Mouse (Mus musculus) MEL (cell line): Measurements from ENCODE around the gene Pcbp4.

ENCODE experiments used
- BHLHE40 ChIP-seq: IDR thresholded peaks from 2 replicates; pipeline ENCODE4 v1.6.1; 2012; ENCODE audit warnings: low read depth, mild to moderate bottlenecking, inconsistent platforms, low read length, improper control_type of control experiment, borderline replicate concordance
- CTCF ChIP-seq, 3 experiments: IDR thresholded peaks in 2 of 3; conservative IDR thresholded peaks in 1 of 3; 2 replicates each; pipeline ENCODE4 v1.5.1; 2011 to 2012; ENCODE audit warnings: low read length in 3 of 3, low read depth in 2 of 3, mild to moderate bottlenecking in 2 of 3, improper control_type of control experiment in 1 of 3, inconsistent platforms in 1 of 3, mixed read lengths in 1 of 3, moderate library complexity in 1 of 3; ENCODE audit not compliant: control insufficient read depth in 1 of 3, insufficient read depth in 1 of 3, poor library complexity in 1 of 3, severe bottlenecking in 1 of 3
- E2F4 ChIP-seq: IDR thresholded peaks from 2 replicates; pipeline ENCODE4 v1.6.1; 2011; ENCODE audit warnings: low read depth, low read length, improper control_type of control experiment, borderline replicate concordance
- EP300 ChIP-seq, 2 experiments: IDR thresholded peaks; 2 replicates each; pipeline ENCODE4 v1.6.1; 2011; ENCODE audit warnings: improper control_type of control experiment in 2 of 2, low read length in 2 of 2, low read depth in 1 of 2, mild to moderate bottlenecking in 1 of 2
- GATA1 ChIP-seq: IDR thresholded peaks from 2 replicates; pipeline ENCODE4 v1.6.1; 2011; ENCODE audit warnings: low read depth, low read length, improper control_type of control experiment
- MYC ChIP-seq: IDR thresholded peaks from 2 replicates; pipeline ENCODE4 v1.6.1; 2011; ENCODE audit warnings: low read depth, mild to moderate bottlenecking, low read length, improper control_type of control experiment, moderate library complexity
- POLR2A ChIP-seq, 2 experiments: IDR thresholded peaks; 2 replicates each; pipeline ENCODE4 v1.6.1; 2011 to 2012; ENCODE audit warnings: low read length in 2 of 2, mild to moderate bottlenecking in 2 of 2, control low read depth in 1 of 2, improper control_type of control experiment in 1 of 2, low read depth in 1 of 2, moderate library complexity in 1 of 2; ENCODE audit not compliant: control insufficient read depth in 1 of 2, insufficient read depth in 1 of 2, poor library complexity in 1 of 2
- POLR2AphosphoS2 ChIP-seq: IDR thresholded peaks from 2 replicates; pipeline ENCODE4 v1.6.1; 2011; ENCODE audit warnings: low read length, improper control_type of control experiment
- POLR2AphosphoS5 ChIP-seq: IDR thresholded peaks from 2 replicates; pipeline ENCODE4 v1.6.1; 2012; ENCODE audit warnings: low read depth, borderline replicate concordance, mild to moderate bottlenecking, inconsistent platforms, low read length, moderate library complexity, mixed read lengths
- SIN3A ChIP-seq: IDR thresholded peaks from 2 replicates; pipeline ENCODE4 v1.6.1; 2012; ENCODE audit warnings: low read length, improper control_type of control experiment, inconsistent platforms
- TBP ChIP-seq: IDR thresholded peaks from 2 replicates; pipeline ENCODE4 v1.8.0; 2011; ENCODE audit warnings: low read depth, low read length, improper control_type of control experiment
- TCF12 ChIP-seq: IDR thresholded peaks from 2 replicates; pipeline ENCODE4 v1.6.1; 2014; ENCODE audit warnings: low read depth, mild to moderate bottlenecking, inconsistent platforms, low read length, improper control_type of control experiment, moderate library complexity
- ZC3H11A ChIP-seq: IDR thresholded peaks from 2 replicates; pipeline ENCODE4 v1.6.1; 2012; ENCODE audit warnings: low read depth, mild to moderate bottlenecking, inconsistent platforms, low read length, improper control_type of control experiment
- ZMIZ1 ChIP-seq: IDR thresholded peaks from 2 replicates; pipeline ENCODE4 v1.6.1; 2012; ENCODE audit warnings: low read depth, mild to moderate bottlenecking, inconsistent platforms, low read length, improper control_type of control experiment, moderate library complexity

DNA sequence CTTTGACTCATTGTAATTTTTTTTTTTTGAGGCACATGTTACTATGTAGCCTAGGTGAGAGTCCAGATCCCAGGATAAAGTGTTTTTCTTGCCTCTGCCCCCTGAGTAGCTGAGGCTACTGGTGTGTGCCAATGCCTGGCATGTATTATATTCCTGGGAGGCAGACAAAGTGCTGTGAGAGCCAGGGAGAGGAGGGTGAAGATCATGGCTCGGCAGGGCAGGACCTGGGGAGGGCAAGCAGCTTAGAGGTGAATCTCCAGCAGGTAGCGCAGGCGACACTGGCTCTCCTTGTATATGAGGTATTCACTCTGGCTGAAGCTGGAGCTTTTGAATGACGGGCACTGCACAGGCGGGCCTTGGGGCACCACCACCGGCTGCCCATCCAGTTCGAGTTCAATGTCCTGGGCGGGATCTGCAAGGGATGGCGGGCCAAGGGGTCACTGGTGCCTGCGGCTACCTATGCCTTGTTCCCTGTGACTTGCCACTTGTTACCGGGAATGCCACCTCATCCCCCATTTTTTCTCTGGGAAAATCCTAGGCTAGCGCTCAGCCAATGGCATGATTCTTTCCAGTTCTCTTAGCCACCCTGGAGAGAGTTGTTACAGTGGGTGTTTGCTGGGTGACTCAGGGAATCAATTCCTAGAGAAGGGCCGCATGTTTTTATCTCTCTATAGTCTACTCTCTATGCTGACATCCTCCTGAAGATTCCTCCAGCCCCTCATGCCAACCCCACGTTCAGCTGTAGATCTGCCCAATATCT lies 18.1 kb downstream of the Pcbp4 start:
- no peak for TF ChIP-seq EP300 (IDR thresholded peaks at IDR 0.05; ENCODE audit: low read depth in 1 of 2, low read length in 2 of 2)
- no peak for TF ChIP-seq CTCF (IDR thresholded peaks at IDR 0.05 in 2 of 3, conservative IDR thresholded peaks at IDR 0.05 in 1 of 3; ENCODE audit: control insufficient read depth in 1 of 3, insufficient read depth in 1 of 3, low read depth in 2 of 3, low read length in 3 of 3, poor library complexity in 1 of 3, severe bottlenecking in 1 of 3)
- no peak for TF ChIP-seq SIN3A
- no peak for TF ChIP-seq ZC3H11A
- no peak for TF ChIP-seq POLR2AphosphoS2
- TF ChIP-seq BHLHE40: no peak
- TF ChIP-seq POLR2A (IDR thresholded peaks at IDR 0.05; ENCODE audit: control insufficient read depth in 1 of 2, insufficient read depth in 1 of 2, low read depth in 1 of 2, low read length in 2 of 2, poor library complexity in 1 of 2): no peak
- no peak for TF ChIP-seq MYC
- no peak for TF ChIP-seq TCF12
- TF ChIP-seq TBP: no peak
- TF ChIP-seq ZMIZ1: no peak
- TF ChIP-seq GATA1: no peak
- no peak for TF ChIP-seq E2F4
- no peak for TF ChIP-seq POLR2AphosphoS5
